Mouse (Mus musculus) limb, embryonic 15.5 days (tissue): ENCODE measurements around the gene Pcsk1n. TPM values are rescaled to one million over a fixed set of nuclear protein-coding genes. Genes with fewer than 3 reads are reported as not detected.
"Not testable (repeated sequence)": the region's sequence is repeated elsewhere in the genome, so short reads cannot be mapped to it uniquely, and the experiment has no call there.

Source experiments
- ATAC-seq: fragments of 200-750 bp; cut with Nextera tagmentation; 2 replicates; pipeline ENCODE4 v1.8.0; 2017; ENCODE audit warnings: low read depth, moderate TSS enrichment; ENCODE audit not compliant: insufficient number of reproducible peaks, low FRiP score, low TSS enrichment
- H3K27ac ChIP-seq: fragments of 300-500 bp; sonication (generic); 2 replicates; pipeline ENCODE4 v1.5.1; 2015; ENCODE audit warnings: moderate library complexity, mild to moderate bottlenecking, inconsistent platforms
- H3K27me3 ChIP-seq: fragments of 300-500 bp; sonication (generic); 2 replicates; pipeline ENCODE4 v1.6.1; 2015; ENCODE audit warnings: inconsistent platforms
- H3K36me3 ChIP-seq: fragments of 300-500 bp; sonication (generic); 2 replicates; pipeline ENCODE4 v1.6.1; 2015; ENCODE audit warnings: inconsistent platforms
- H3K4me1 ChIP-seq: fragments of 300-500 bp; sonication (generic); 2 replicates; pipeline ENCODE4 v1.6.1; 2015; ENCODE audit warnings: inconsistent platforms
- H3K4me2 ChIP-seq: fragments of 300-500 bp; sonication (generic); 2 replicates; pipeline ENCODE4 v1.6.1; 2015; ENCODE audit warnings: mild to moderate bottlenecking, inconsistent platforms
- H3K4me3 ChIP-seq: fragments of 300-500 bp; sonication (generic); 2 replicates; pipeline ENCODE4 v1.5.1; 2015; ENCODE audit warnings: mild to moderate bottlenecking, inconsistent platforms
- H3K9ac ChIP-seq: fragments of 300-500 bp; sonication (generic); 2 replicates; pipeline ENCODE4 v1.6.1; 2015; ENCODE audit warnings: inconsistent platforms
- H3K9me3 ChIP-seq: fragments of 300-500 bp; sonication (generic); 2 replicates; pipeline ENCODE4 v1.6.1; 2016; ENCODE audit warnings: inconsistent platforms
- WGBS: fragments of 180-500 bp; shearing (Covaris S2); methylation state at CpG from one replicate; pipeline ENCODE4 v1.1.7; 2015; 5-methylcytosine and 5-hydroxymethylcytosine counted together
- polyA plus RNA-seq: library from polyadenylated mRNA; unstranded; fragments of >200 nt; fragmentation: Nextera tagmentation; extraction: Ambion mirVana; gene quantifications from 2 replicates; pipeline ENCODE4 v1.2.1, GENCODE M21; 2015

Pcsk1n gene
- polyA plus RNA-seq, 1 experiment from 2014 or later: 1.2 TPM

DNA sequence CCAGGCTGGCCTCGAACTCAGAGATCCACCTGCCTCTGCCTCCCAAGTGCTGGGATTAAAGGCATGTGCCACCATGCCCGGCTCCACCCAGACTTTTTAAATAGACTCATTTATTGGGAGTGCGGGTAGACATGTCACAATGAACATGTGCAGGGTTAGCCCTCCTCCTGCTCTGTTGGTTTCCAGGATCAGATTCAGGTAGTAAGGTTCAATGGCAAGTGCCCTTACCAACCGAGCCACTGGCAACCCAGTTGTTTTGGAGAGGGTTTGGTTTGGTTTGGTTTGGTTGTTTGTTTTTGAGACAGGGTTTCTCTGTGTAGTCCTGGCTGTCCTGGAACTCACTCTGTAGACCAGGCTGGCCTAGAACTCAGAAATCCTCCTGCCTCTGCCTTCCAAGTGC lies 10.4 kb upstream of the Pcsk1n start, which contains the start of gene Gm10490:
Gene Gm10490, plus strand, starts transcription at position 301 of the 400 bp plus-strand sequence.
- not testable (repeated sequence) for H3K9me3 ChIP-seq, H3K4me3 ChIP-seq, H3K27ac ChIP-seq, H3K4me2 ChIP-seq, H3K4me1 ChIP-seq, H3K9ac ChIP-seq, ATAC-seq, H3K27me3 ChIP-seq
- H3K36me3 ChIP-seq: peaks cover 13% of the 10 kb centered on the region; the same call in 1 of the 2 replicates
- 85% methylated on average over 4 of the region's 4 CpGs for WGBS

DNA sequence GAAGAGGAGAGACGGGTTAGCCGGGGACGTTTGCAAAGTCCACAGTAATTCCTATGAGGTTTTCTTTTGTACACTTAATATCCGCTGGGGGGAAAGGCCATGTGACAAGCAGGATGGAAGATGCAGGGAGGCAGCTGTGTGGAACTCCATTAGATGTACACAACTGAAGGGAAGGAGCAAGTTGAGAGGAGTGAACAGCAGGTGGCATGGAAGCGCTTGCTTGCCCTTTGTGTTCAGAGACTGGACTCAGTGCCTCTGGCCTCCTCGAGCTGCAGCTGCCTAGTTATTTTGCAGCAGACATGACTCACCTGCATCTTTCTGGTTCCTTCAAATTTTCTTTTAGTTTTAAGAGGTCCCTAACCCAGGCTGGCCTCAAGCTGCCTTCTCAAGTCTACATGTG lies 9.1 kb upstream of the Pcsk1n start:
- H3K9me3 ChIP-seq: no peaks in the 10 kb centered on the region
- H3K4me3 ChIP-seq: no peak overlapping the region
- ATAC-seq: no peak
- no peaks in the 10 kb centered on the region for H3K27me3 ChIP-seq
- no peak overlapping the region for H3K4me2 ChIP-seq
- peaks cover 13% of the 10 kb centered on the region; the same call in 1 of the 2 replicates for H3K36me3 ChIP-seq
- no peak overlapping the region for H3K27ac ChIP-seq
- 56% methylated on average over 6 of the region's 6 CpGs for WGBS
- H3K4me1 ChIP-seq: no peaks in the 10 kb centered on the region
- H3K9ac ChIP-seq: no peak overlapping the region

DNA sequence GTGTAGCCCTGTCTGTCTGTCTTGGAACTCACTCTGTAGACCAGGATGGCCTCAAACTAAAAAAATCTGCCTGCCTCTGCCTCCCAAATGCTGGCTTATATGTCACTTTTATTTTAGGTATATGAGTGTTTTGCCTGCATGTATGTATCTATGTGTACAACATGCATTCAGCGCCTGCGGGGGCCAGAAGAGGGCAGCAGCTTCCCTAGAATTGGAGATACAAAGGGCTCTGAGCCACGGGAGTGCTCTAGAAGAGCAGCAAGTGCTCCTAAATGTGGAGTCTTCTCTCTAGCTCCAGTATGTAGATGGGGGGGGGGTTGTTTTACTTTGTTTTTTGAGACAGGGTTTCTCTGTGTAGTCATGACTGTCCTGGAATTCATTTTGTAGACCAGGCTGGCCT lies 4.0 kb upstream of the Pcsk1n start:
- H3K9ac ChIP-seq: not testable (repeated sequence)

DNA sequence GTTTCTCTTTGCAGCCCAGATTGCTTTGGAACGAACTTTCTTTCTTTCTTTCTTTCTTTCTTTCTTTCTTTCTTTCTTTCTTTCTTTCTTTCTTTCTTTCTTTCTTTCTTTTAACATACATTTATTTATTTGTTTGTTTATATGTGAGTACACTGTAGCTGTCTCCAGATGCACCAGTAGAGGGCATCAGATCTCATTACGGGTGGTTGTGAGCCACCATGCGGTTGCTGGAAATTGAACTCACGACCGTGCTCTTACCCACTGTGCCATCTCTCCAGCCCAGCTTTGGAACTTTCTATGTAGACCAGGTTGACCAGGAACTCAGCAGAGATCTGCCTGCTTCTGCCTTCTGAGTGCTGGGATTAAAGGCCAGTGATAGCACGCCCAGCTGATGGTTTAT lies 1.7 kb upstream of the Pcsk1n start:
- not testable (repeated sequence) for H3K27ac ChIP-seq, H3K4me2 ChIP-seq, ATAC-seq, H3K4me3 ChIP-seq, H3K9me3 ChIP-seq, H3K4me1 ChIP-seq, H3K9ac ChIP-seq, H3K36me3 ChIP-seq
- 62% methylated on average over 6 of the region's 6 CpGs for WGBS
- H3K27me3 ChIP-seq: peaks cover 45% of the 10 kb centered on the region

More for the DNA sequence above, 4.0 kb upstream of the Pcsk1n start:
- not testable (repeated sequence) for ATAC-seq, H3K4me2 ChIP-seq, H3K4me1 ChIP-seq, H3K9me3 ChIP-seq, H3K4me3 ChIP-seq, H3K27ac ChIP-seq, H3K36me3 ChIP-seq
- 28% methylated on average over 3 of the region's 3 CpGs for WGBS
- H3K27me3 ChIP-seq: peaks cover 23% of the 10 kb centered on the region

DNA sequence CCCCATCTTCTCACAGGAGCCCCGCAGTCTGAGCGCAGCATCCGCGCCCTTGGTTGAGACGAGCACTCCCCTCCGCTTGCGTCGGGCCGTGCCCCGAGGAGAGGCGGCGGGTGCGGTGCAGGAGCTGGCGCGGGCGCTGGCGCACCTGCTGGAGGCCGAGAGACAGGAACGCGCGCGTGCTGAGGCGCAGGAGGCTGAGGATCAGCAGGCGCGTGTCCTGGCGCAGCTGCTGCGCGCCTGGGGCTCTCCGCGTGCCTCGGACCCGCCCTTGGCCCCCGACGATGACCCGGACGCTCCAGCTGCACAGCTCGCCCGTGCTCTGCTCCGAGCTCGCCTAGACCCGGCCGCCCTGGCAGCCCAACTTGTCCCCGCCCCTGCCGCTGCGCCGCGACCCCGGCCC lies 2.4 kb downstream of the Pcsk1n start:
- WGBS: 17% methylated on average over 46 of the region's 48 CpGs
- Histone ChIP-seq H3K4me1 (peaks cover 9% of the 10 kb centered on the region), H3K27ac (no peak overlapping the region), H3K4me3 (peak overlapping the region; percentile 25), H3K36me3 (no peaks in the 10 kb centered on the region), H3K9me3 (no peaks in the 10 kb centered on the region), H3K27me3 (peaks cover 62% of the 10 kb centered on the region), H3K4me2 (peak overlapping the region; percentile 45), H3K9ac (no peak overlapping the region)
- ATAC-seq: no peak

DNA sequence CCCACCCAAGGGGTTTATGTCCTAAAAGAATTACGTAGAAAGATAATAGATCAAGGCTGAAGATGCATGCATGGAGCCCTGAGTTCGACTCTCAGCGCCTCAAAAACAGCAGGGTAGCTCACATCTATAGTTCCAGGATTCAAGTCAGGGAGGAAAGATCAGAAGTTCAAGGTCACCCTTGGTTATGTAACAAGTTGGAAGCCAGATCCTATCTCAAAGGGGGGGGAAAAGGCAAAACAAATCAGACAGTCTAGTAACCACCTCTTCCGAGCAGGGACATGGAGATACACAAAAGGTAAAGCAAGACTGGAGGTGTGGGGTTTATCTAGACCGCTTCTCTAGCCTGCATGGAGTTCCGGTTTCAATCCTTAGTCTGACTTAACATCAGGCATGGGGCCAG lies 6.6 kb downstream of the Pcsk1n start:
- Histone ChIP-seq H3K4me1 (peaks cover 9% of the 10 kb centered on the region), H3K36me3 (peaks cover 15% of the 10 kb centered on the region), H3K9ac (no peak overlapping the region), H3K9me3 (no peaks in the 10 kb centered on the region), H3K27me3 (peaks cover 52% of the 10 kb centered on the region), H3K4me2 (no peak overlapping the region), H3K27ac (no peak overlapping the region), H3K4me3 (no peak overlapping the region)
- 66% methylated on average over 6 of the region's 6 CpGs for WGBS
- ATAC-seq: no peak

DNA sequence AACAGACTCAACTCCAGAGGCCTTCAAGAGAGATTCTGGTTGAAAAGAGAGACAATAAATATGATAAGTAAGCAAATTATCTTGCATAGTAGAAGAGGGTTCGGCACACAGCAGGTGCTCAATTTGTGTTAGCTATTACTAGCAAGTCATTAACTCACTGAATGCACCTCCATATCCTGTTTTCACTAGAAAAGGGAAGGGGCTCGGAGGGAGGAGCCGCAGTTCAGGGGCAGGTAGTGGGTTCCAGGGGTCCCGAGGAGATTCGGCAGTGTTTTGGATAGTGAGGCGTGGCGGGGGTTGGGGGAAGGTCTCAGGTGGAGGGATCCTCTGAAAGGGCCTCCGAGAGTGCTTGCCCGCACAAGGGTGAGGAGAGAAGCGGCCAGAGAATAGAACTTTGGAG lies 7.5 kb downstream of the Pcsk1n start:
- H3K9ac ChIP-seq: no peak overlapping the region
- H3K4me2 ChIP-seq: no peak overlapping the region
- H3K36me3 ChIP-seq: peaks cover 19% of the 10 kb centered on the region
- H3K4me1 ChIP-seq: peaks cover 5% of the 10 kb centered on the region; the same call in 1 of the 2 replicates
- no peak overlapping the region for H3K27ac ChIP-seq
- ATAC-seq: no peak
- whole genome bisulfite sequencing: 31% methylated on average over 10 of the region's 10 CpGs
- H3K4me3 ChIP-seq: no peak overlapping the region
- no peaks in the 10 kb centered on the region for H3K9me3 ChIP-seq
- peaks cover 44% of the 10 kb centered on the region for H3K27me3 ChIP-seq

DNA sequence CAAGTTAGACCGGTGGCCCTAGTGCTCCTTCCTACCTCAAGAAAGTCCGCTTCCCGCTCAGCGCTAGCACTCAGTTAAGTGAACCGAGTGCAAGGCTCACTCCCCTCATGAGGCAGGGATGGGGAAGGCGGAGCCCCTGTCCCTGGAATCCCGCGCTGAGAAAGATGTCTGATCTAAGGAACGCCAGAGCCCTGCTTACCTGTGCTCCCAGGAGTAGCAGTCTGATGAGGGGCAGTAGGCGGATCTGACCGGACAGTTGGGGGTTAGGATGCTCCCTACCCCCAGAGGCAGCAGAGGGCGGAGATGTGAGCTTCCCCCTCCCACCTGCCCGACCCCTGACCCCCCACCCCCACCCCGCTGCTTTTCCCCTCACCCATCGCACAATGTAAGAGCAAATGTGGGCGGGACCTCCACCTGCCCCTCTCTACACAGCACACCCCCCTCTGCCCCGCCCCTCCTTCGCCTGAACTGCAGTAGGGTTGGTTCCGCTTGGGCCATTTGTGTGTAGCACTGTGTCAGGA lies 8.7 kb downstream of the Pcsk1n start, which contains the start of gene Eras:
Gene Eras, minus strand, starts transcription at position 338 of the 521 bp plus-strand sequence.
- no peak within 1 kb of the TSS for H3K4me3 ChIP-seq
- H3K27me3 ChIP-seq: peaks cover 32% of the 10 kb centered on the region
- no peaks in the 10 kb centered on the region for H3K9me3 ChIP-seq
- no peak within 1 kb of the TSS for H3K4me2 ChIP-seq
- no peak within 1 kb of the TSS for H3K9ac ChIP-seq
- no peak within 1 kb of the TSS for H3K27ac ChIP-seq
- ATAC-seq: no peak
- H3K36me3 ChIP-seq: peaks cover 24% of the 10 kb centered on the region
- H3K4me1 ChIP-seq: no peaks in the 10 kb centered on the region
- 21% methylated on average over 19 of the region's 19 CpGs for WGBS

DNA sequence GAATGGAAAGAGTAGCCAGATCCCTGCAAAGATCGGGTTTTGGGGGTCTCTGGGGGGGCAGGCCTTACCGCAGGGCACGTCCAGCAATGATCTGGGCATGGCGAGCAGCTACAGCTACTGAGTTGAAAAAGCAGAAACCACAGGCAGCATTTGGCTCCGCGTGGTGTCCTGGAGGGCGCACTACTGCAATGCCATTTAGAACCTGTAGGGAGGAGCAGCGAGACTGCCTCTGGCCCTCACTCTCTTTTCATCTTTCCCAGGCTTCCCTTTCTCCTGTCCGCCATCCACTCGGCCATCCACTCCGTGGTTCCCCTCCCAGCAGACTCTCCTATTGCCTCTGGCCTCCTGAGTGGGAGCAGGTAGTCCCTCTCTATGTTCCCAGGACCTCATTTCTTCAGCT lies 17.3 kb downstream of the Pcsk1n start:
- ATAC-seq: no peak
- H3K36me3 ChIP-seq: peaks cover 16% of the 10 kb centered on the region; the same call in 1 of the 2 replicates
- no peak overlapping the region for H3K27ac ChIP-seq
- no peaks in the 10 kb centered on the region for H3K9me3 ChIP-seq
- 48% methylated on average over 10 of the region's 11 CpGs for WGBS
- H3K4me1 ChIP-seq: no peaks in the 10 kb centered on the region
- H3K27me3 ChIP-seq: no peaks in the 10 kb centered on the region
- H3K4me2 ChIP-seq: no peak overlapping the region
- no peak overlapping the region for H3K9ac ChIP-seq
- H3K4me3 ChIP-seq: no peak overlapping the region

DNA sequence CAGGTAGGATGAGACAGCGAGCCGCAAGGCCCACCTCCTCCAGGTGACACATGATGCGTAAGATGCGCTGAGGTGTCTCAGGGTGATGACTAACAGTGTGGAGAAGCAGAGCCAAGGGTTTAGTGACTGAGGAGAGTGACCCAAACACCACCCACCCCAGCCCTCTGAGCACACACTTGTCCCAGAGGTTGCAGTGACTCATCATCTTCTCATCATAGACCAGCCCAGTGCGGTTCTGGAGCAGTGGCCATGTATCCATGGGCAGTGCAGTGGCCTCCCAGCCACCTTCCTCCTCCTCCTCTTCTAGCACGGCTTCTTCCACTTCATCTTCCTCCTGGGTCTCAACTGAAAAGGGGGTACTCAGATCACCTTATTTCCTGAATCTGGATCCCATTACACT lies 18.0 kb downstream of the Pcsk1n start:
- no peaks in the 10 kb centered on the region for H3K9me3 ChIP-seq
- ATAC-seq: no peak
- no peak overlapping the region for H3K4me2 ChIP-seq
- no peaks in the 10 kb centered on the region for H3K4me1 ChIP-seq
- 92% methylated on average over 6 of the region's 6 CpGs for WGBS
- peaks cover 16% of the 10 kb centered on the region; the same call in 1 of the 2 replicates for H3K36me3 ChIP-seq
- H3K27me3 ChIP-seq: no peaks in the 10 kb centered on the region
- no peak overlapping the region for H3K4me3 ChIP-seq
- H3K9ac ChIP-seq: no peak overlapping the region
- no peak overlapping the region for H3K27ac ChIP-seq

DNA sequence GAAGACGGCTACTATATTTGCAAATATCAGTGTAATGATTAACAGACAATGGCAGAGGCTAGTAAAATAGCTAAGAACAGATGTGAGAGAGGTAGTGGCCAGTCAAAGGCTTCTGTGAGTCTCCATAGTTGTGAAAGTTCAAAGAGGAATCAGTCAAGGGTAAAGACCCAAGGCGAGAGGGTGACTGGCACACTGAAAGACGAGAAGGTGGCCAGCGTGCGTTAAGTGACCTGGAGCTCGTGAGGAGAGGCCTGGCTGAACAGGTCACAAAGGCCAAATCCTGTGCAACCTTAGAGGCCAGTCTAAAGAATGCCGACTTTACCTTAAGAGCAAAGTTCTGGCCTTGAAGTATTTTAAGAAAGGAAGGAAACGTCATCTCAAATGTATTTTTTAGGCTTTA lies 26.0 kb downstream of the Pcsk1n start:
- Histone ChIP-seq H3K4me1 (no peaks in the 10 kb centered on the region), H3K27me3 (no peaks in the 10 kb centered on the region), H3K4me2 (no peak overlapping the region), H3K9me3 (no peaks in the 10 kb centered on the region), H3K27ac (no peak overlapping the region), H3K4me3 (no peak overlapping the region), H3K9ac (no peak overlapping the region), H3K36me3 (no peaks in the 10 kb centered on the region)
- no peak for ATAC-seq
- 70% methylated on average over 8 of the region's 8 CpGs for WGBS

DNA sequence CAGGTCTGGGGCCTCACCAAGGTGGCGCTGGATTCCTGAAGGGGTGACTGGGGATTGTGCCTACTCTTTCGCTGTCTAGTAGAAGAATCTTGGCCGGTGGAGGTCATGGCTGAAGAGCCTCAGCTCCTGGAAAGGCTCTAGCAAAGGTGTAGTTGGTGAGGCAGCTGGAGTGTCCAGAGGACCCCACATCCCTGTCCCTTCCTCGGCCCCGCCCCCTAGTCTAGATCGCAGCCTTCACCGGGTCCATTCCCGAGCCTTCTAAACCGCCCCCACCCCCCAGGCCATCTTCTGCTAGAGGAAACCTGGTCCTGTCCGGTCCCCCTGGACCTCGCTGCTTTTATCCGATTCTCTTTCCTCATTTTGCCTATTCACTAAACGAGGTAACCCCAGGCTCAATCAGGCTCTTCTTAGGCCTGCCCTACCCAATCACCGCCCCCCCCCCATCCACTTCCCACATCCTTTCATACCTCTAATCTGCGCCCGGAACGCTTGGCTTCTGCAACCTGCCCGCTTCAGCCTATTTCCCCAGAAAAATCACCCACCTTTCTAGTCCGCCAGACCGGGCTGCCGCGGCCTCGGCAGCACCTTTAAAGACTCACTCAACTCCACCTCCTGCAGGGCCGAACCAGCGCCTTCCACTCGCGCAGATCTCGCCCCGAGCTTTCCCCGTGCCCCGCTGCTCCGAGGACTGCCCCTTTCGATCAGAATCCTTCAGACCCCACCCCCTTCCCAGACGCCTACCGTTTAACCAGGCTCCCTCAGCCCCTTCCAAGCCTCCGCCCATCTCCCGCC lies 27.7 kb downstream of the Pcsk1n start, which contains the start of gene Hdac6:
Gene Hdac6, minus strand, starts transcription at position 782 of the 792 bp plus-strand sequence.
- H3K36me3 ChIP-seq: no peaks in the 10 kb centered on the region
- peak within 1 kb of the TSS; percentile 61 for H3K27ac ChIP-seq
- peak within 1 kb of the TSS; percentile 47 for H3K4me3 ChIP-seq
- no peaks in the 10 kb centered on the region for H3K4me1 ChIP-seq
- H3K9me3 ChIP-seq: no peaks in the 10 kb centered on the region
- peak within 1 kb of the TSS; percentile 20; the same call in 1 of the 2 replicates for H3K9ac ChIP-seq
- peak within 1 kb of the TSS; percentile 53 for H3K4me2 ChIP-seq
- WGBS: 22% methylated on average over 36 of the region's 37 CpGs
- peak; percentile 25; the same call in 1 of the 2 replicates for ATAC-seq
- H3K27me3 ChIP-seq: no peaks in the 10 kb centered on the region
